Mouse (Mus musculus) small intestine, adult 2 months (tissue): ENCODE measurements around the gene Defb25.

ENCODE experiments used
- CTCF ChIP-seq: fragments of 200-500 bp; IDR thresholded peaks from 2 replicates; pipeline ENCODE4 v1.5.1; 2012; ENCODE audit warnings: low read depth, mild to moderate bottlenecking, control low read depth, inconsistent platforms, low read length, moderate library complexity, mixed read lengths; ENCODE audit not compliant: insufficient replicate concordance, insufficient read length; ENCODE audit errors: extremely low read depth
- POLR2A ChIP-seq: fragments of 200-500 bp; IDR thresholded peaks from 2 replicates; pipeline ENCODE4 v1.6.1; 2012; ENCODE audit warnings: low read depth, mild to moderate bottlenecking, control low read depth, inconsistent platforms, low read length, moderate library complexity

DNA sequence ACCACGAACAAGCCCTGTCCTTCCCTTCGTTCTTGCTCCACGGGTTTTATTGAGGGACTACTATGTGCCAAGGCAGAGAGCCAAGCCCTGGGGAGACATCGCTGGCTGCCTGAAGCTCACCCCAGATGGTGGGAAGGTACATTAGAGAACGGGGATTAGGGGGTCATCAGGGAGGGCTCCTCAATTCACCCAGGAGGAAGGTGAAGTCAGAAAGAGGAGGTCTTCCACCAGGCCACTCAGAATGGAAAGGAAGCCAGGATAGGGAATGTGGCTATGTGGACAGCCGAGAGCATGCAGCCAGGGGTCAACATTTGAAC is 14.1 kb upstream of the Defb25 start:
- TF ChIP-seq CTCF (no peak), POLR2A (no peak)
